Mouse (Mus musculus) liver, embryonic 11.5 days (tissue): ENCODE measurements at regions not wholly inside any gene's neighbourhood (a gene's known extent, or its start where the extent isn't known, plus 50 kb on each side); places are given as distances from the start of the nearest gene placed in this dataset.

ENCODE experiments used
- ATAC-seq: fragments of 200-750 bp; cut with Nextera tagmentation; replicated peaks from 2 replicates; pipeline ENCODE4 v1.8.0; 2017; ENCODE audit warnings: moderate number of reproducible peaks, mild to moderate bottlenecking, moderate TSS enrichment, moderate library complexity; ENCODE audit not compliant: low FRiP score
- DNase-seq: peaks from one replicate; pipeline ENCODE4 v3.0.0-alpha.2; 2017; ENCODE audit warnings: low spot score
- H3K27ac ChIP-seq: fragments of 300-500 bp; sonication (generic); 2 replicates; pipeline ENCODE4 v1.5.1; 2014; ENCODE audit warnings: mild to moderate bottlenecking, low read depth, low read length, control low read depth
- H3K27me3 ChIP-seq: fragments of 300-500 bp; sonication (generic); replicated peaks from 2 replicates; pipeline ENCODE4 v1.6.1; 2014; ENCODE audit warnings: low read length, mixed read lengths; ENCODE audit not compliant: control insufficient read depth, insufficient read depth
- H3K36me3 ChIP-seq: fragments of 300-500 bp; sonication (generic); 2 replicates; pipeline ENCODE4 v1.6.1; 2014; ENCODE audit warnings: mild to moderate bottlenecking, low read length, moderate library complexity, mixed read lengths; ENCODE audit not compliant: control insufficient read depth, insufficient read depth
- H3K4me1 ChIP-seq: fragments of 300-500 bp; sonication (generic); replicated peaks from 2 replicates; pipeline ENCODE4 v1.6.1; 2014; ENCODE audit warnings: low read length, mixed read lengths; ENCODE audit not compliant: control insufficient read depth, insufficient read depth
- H3K4me2 ChIP-seq: fragments of 300-500 bp; sonication (generic); 2 replicates; pipeline ENCODE4 v1.6.1; 2014; ENCODE audit warnings: mild to moderate bottlenecking, control low read depth, moderate library complexity
- H3K4me3 ChIP-seq: fragments of 300-500 bp; sonication (generic); 2 replicates; pipeline ENCODE4 v1.5.1; 2014; ENCODE audit warnings: low read depth, low read length, control low read depth
- H3K9ac ChIP-seq: fragments of 300-500 bp; sonication (generic); 2 replicates; pipeline ENCODE4 v1.6.1; 2014; ENCODE audit warnings: low read depth, low read length, control low read depth
- H3K9me3 ChIP-seq: fragments of 300-500 bp; sonication (generic); 2 replicates; pipeline ENCODE4 v1.6.1; 2016; ENCODE audit warnings: low read length, inconsistent platforms, mixed read lengths; ENCODE audit not compliant: control insufficient read depth
- WGBS: fragments of 180-500 bp; shearing (Covaris S2); extraction: QIAGEN DNeasy Blood & Tissue Kit; methylation state at CpG from one replicate; pipeline ENCODE4 v1.1.7; 2014; 5-methylcytosine and 5-hydroxymethylcytosine counted together

GRCm38 (mm10) chr2:61027686-61028085 lies 64.7 kb upstream of the Rbms1 start:
- Histone ChIP-seq H3K27me3 (no peaks in the 10 kb centered on the region), H3K36me3 (no peaks in the 10 kb centered on the region), H3K9ac (no peak overlapping the region), H3K27ac (no peak overlapping the region), H3K4me3 (no peak overlapping the region), H3K4me2 (no peak overlapping the region), H3K9me3 (no peaks in the 10 kb centered on the region), H3K4me1 (no peaks in the 10 kb centered on the region)
- no peak for DNase-seq
- no peak for ATAC-seq
- 88% methylated on average over 4 of the region's 4 CpGs for WGBS

- H3K4me3 ChIP-seq = no peak overlapping the region
- no peaks in the 10 kb centered on the region for H3K36me3 ChIP-seq
- DNase-seq (no peak), ATAC-seq (no peak)
- H3K4me1 ChIP-seq = no peaks in the 10 kb centered on the region
- H3K27me3 ChIP-seq = no peaks in the 10 kb centered on the region
- H3K27ac ChIP-seq = no peak overlapping the region
- WGBS = 87% methylated on average over 5 of the region's 5 CpGs
- H3K4me2 ChIP-seq = no peak overlapping the region
- no peaks in the 10 kb centered on the region for H3K9me3 ChIP-seq
- no peak overlapping the region for H3K9ac ChIP-seq
These were observed 59.4 kb upstream of the Rbms1 start for GRCm38 (mm10) chr2:61022411-61022810.

- Histone ChIP-seq H3K9ac (no peak overlapping the region), H3K4me2 (no peak overlapping the region), H3K27ac (no peak overlapping the region), H3K4me3 (no peak overlapping the region), H3K27me3 (no peaks in the 10 kb centered on the region), H3K36me3 (no peaks in the 10 kb centered on the region), H3K4me1 (no peaks in the 10 kb centered on the region), H3K9me3 (no peaks in the 10 kb centered on the region)
- ATAC-seq = no peak
- no peak for DNase-seq
- WGBS = 65% methylated on average over 4 of the region's 4 CpGs
These were observed 57.8 kb upstream of the Rbms1 start for GRCm38 (mm10) chr2:61020791-61021190.

GRCm38 (mm10) chr2:61013006-61013405 lies 50.0 kb upstream of the Rbms1 start:
- H3K4me1 ChIP-seq = no peaks in the 10 kb centered on the region
- no peak overlapping the region for H3K9ac ChIP-seq
- DNase-seq = no peak
- no peaks in the 10 kb centered on the region for H3K36me3 ChIP-seq
- no peaks in the 10 kb centered on the region for H3K27me3 ChIP-seq
- no peak overlapping the region for H3K4me2 ChIP-seq
- WGBS = 23% methylated on average over 6 of the region's 6 CpGs
- H3K4me3 ChIP-seq = no peak overlapping the region
- ATAC-seq = no peak
- no peaks in the 10 kb centered on the region for H3K9me3 ChIP-seq
- H3K27ac ChIP-seq = no peak overlapping the region
